Mouse (Mus musculus) neural tube, embryonic 15.5 days (tissue): Measurements from ENCODE around the gene Srsf7. TPM values are rescaled to one million over a fixed set of nuclear protein-coding genes. Genes with fewer than 3 reads are reported as not detected.

Experiments used
- ATAC-seq: fragments of 200-750 bp; cut with Nextera tagmentation; 2 replicates; pipeline ENCODE4 v1.8.0; 2017; ENCODE audit warnings: mild to moderate bottlenecking, moderate TSS enrichment, moderate library complexity; ENCODE audit not compliant: low FRiP score
- H3K27ac ChIP-seq: fragments of 300-500 bp; sonication (generic); replicated peaks from 2 replicates; pipeline ENCODE4 v1.5.1; 2015; ENCODE audit warnings: mild to moderate bottlenecking, inconsistent platforms
- H3K27me3 ChIP-seq: fragments of 300-500 bp; sonication (generic); replicated peaks from 2 replicates; pipeline ENCODE4 v1.6.1; 2015; ENCODE audit warnings: inconsistent platforms
- H3K36me3 ChIP-seq: fragments of 300-500 bp; sonication (generic); 2 replicates; pipeline ENCODE4 v1.6.1; 2015; ENCODE audit warnings: inconsistent platforms
- H3K4me1 ChIP-seq: fragments of 300-500 bp; sonication (generic); 2 replicates; pipeline ENCODE4 v1.6.1; 2015; ENCODE audit warnings: inconsistent platforms
- H3K4me2 ChIP-seq: fragments of 300-500 bp; sonication (generic); 2 replicates; pipeline ENCODE4 v1.6.1; 2015; ENCODE audit warnings: inconsistent platforms, mild to moderate bottlenecking, moderate library complexity
- H3K4me3 ChIP-seq: fragments of 300-500 bp; sonication (generic); replicated peaks from 2 replicates; pipeline ENCODE4 v1.5.1; 2015; ENCODE audit warnings: mild to moderate bottlenecking, inconsistent platforms
- H3K9ac ChIP-seq: fragments of 300-500 bp; sonication (generic); replicated peaks from 2 replicates; pipeline ENCODE4 v1.6.1; 2015; ENCODE audit warnings: mild to moderate bottlenecking, inconsistent platforms
- H3K9me3 ChIP-seq: fragments of 300-500 bp; sonication (generic); replicated peaks from 2 replicates; pipeline ENCODE4 v1.6.1; 2016; ENCODE audit warnings: inconsistent platforms
- WGBS: fragments of 180-500 bp; shearing (Covaris S2); methylation state at CpG from one replicate; pipeline ENCODE4 v1.1.7; 2015; ENCODE audit warnings: mixed read lengths; 5-methylcytosine and 5-hydroxymethylcytosine counted together
- polyA plus RNA-seq: library from polyadenylated mRNA; unstranded; fragments of >200 nt; fragmentation: Nextera tagmentation; extraction: Ambion mirVana; gene quantifications from 2 replicates; pipeline ENCODE4 v1.2.1, GENCODE M21; 2015

Gene Srsf7
- 356 and 410 TPM in 2 replicates for polyA plus RNA-seq

- no peaks in the 10 kb centered on the region for H3K9me3 ChIP-seq
- H3K4me3 ChIP-seq = peak within 1 kb of the TSS; percentile 93
- ATAC-seq = peak; percentile 92
- H3K9ac ChIP-seq = peak within 1 kb of the TSS; percentile 99
- peaks cover 22% of the 10 kb centered on the region for H3K36me3 ChIP-seq
- WGBS = under 1% methylated on average over 81 of the region's 95 CpGs
- peak within 1 kb of the TSS; percentile 89 for H3K4me2 ChIP-seq
- H3K4me1 ChIP-seq = peaks cover 18% of the 10 kb centered on the region
- peak within 1 kb of the TSS; percentile 100 for H3K27ac ChIP-seq
- H3K27me3 ChIP-seq = no peaks in the 10 kb centered on the region
Observed at GRCm38 (mm10) chr17:80206671-80207581, at the start of gene Srsf7, which contains the start of gene Ttc39d. Gene Srsf7, minus strand, starts transcription at chr17:80207307. Gene Ttc39d, plus strand, starts transcription at chr17:80207460.

GRCm38 (mm10) chr17:80255208-80255607, 48.1 kb upstream of the Srsf7 start:
- no peak overlapping the region for H3K4me3 ChIP-seq
- H3K36me3 ChIP-seq = peaks cover 98% of the 10 kb centered on the region
- no peak overlapping the region for H3K27ac ChIP-seq
- H3K9ac ChIP-seq = no peak overlapping the region
- H3K4me1 ChIP-seq = no peaks in the 10 kb centered on the region
- WGBS = 73% methylated on average over 13 of the region's 13 CpGs
- ATAC-seq = no peak
- no peak overlapping the region for H3K4me2 ChIP-seq
- H3K27me3 ChIP-seq = no peaks in the 10 kb centered on the region
- no peaks in the 10 kb centered on the region for H3K9me3 ChIP-seq

- Histone ChIP-seq H3K4me2 (no peak overlapping the region), H3K9ac (no peak overlapping the region), H3K4me3 (no peak overlapping the region), H3K36me3 (peaks cover 98% of the 10 kb centered on the region), H3K4me1 (no peaks in the 10 kb centered on the region), H3K9me3 (no peaks in the 10 kb centered on the region), H3K27ac (no peak overlapping the region), H3K27me3 (no peaks in the 10 kb centered on the region)
- ATAC-seq = no peak
- over 99% methylated on average over 5 of the region's 5 CpGs for WGBS
Observed at GRCm38 (mm10) chr17:80254421-80254820, 47.3 kb upstream of the Srsf7 start.

GRCm38 (mm10) chr17:80252757-80253525, 45.8 kb upstream of the Srsf7 start:
- no peak overlapping the region for H3K4me3 ChIP-seq
- peaks cover 98% of the 10 kb centered on the region for H3K36me3 ChIP-seq
- H3K27me3 ChIP-seq = no peaks in the 10 kb centered on the region
- no peak overlapping the region for H3K4me2 ChIP-seq
- H3K27ac ChIP-seq = no peak overlapping the region
- no peaks in the 10 kb centered on the region for H3K4me1 ChIP-seq
- no peak overlapping the region for H3K9ac ChIP-seq
- H3K9me3 ChIP-seq = no peaks in the 10 kb centered on the region
- 94% methylated on average over 13 of the region's 13 CpGs for WGBS
- no peak for ATAC-seq

GRCm38 (mm10) chr17:80243116-80243515, 36.0 kb upstream of the Srsf7 start:
- Histone ChIP-seq H3K36me3 (peaks cover 90% of the 10 kb centered on the region), H3K4me1 (no peaks in the 10 kb centered on the region), H3K4me3 (no peak overlapping the region), H3K27ac (no peak overlapping the region), H3K27me3 (no peaks in the 10 kb centered on the region), H3K4me2 (no peak overlapping the region), H3K9ac (no peak overlapping the region), H3K9me3 (no peaks in the 10 kb centered on the region)
- WGBS = 66% methylated on average over 13 of the region's 13 CpGs
- ATAC-seq = no peak

- no peak overlapping the region for H3K9ac ChIP-seq
- 88% methylated on average over 9 of the region's 9 CpGs for WGBS
- H3K4me1 ChIP-seq = no peaks in the 10 kb centered on the region
- no peak overlapping the region for H3K4me3 ChIP-seq
- H3K27ac ChIP-seq = no peak overlapping the region
- H3K27me3 ChIP-seq = no peaks in the 10 kb centered on the region
- no peaks in the 10 kb centered on the region for H3K9me3 ChIP-seq
- H3K36me3 ChIP-seq = peaks cover 84% of the 10 kb centered on the region
- H3K4me2 ChIP-seq = no peak overlapping the region
- no peak for ATAC-seq
Observed at GRCm38 (mm10) chr17:80241594-80241993, 34.5 kb upstream of the Srsf7 start.

GRCm38 (mm10) chr17:80237475-80237874, 30.4 kb upstream of the Srsf7 start:
- no peak overlapping the region for H3K27ac ChIP-seq
- H3K9ac ChIP-seq = no peak overlapping the region
- no peaks in the 10 kb centered on the region for H3K27me3 ChIP-seq
- no peaks in the 10 kb centered on the region for H3K4me1 ChIP-seq
- no peaks in the 10 kb centered on the region for H3K9me3 ChIP-seq
- H3K36me3 ChIP-seq = peaks cover 50% of the 10 kb centered on the region
- WGBS = 89% methylated on average over 5 of the region's 5 CpGs
- ATAC-seq = no peak
- no peak overlapping the region for H3K4me3 ChIP-seq
- no peak overlapping the region for H3K4me2 ChIP-seq

GRCm38 (mm10) chr17:80236805-80237204, 29.7 kb upstream of the Srsf7 start:
- H3K4me3 ChIP-seq = no peak overlapping the region
- H3K27ac ChIP-seq = no peak overlapping the region
- H3K9ac ChIP-seq = no peak overlapping the region
- H3K27me3 ChIP-seq = no peaks in the 10 kb centered on the region
- no peaks in the 10 kb centered on the region for H3K9me3 ChIP-seq
- H3K4me1 ChIP-seq = no peaks in the 10 kb centered on the region
- peaks cover 44% of the 10 kb centered on the region for H3K36me3 ChIP-seq
- ATAC-seq = no peak
- no peak overlapping the region for H3K4me2 ChIP-seq
- 95% methylated on average over 3 of the region's 3 CpGs for WGBS

- Histone ChIP-seq H3K4me2 (no peak overlapping the region), H3K9ac (no peak overlapping the region), H3K27me3 (no peaks in the 10 kb centered on the region), H3K27ac (no peak overlapping the region), H3K4me3 (no peak overlapping the region), H3K9me3 (no peaks in the 10 kb centered on the region), H3K4me1 (no peaks in the 10 kb centered on the region), H3K36me3 (peaks cover 34% of the 10 kb centered on the region)
- no peak for ATAC-seq
- WGBS = 90% methylated on average over 3 of the region's 3 CpGs
Observed at GRCm38 (mm10) chr17:80235477-80235876, 28.4 kb upstream of the Srsf7 start.

- Histone ChIP-seq H3K4me2 (no peak overlapping the region), H3K36me3 (peaks cover 24% of the 10 kb centered on the region), H3K9me3 (no peaks in the 10 kb centered on the region), H3K4me3 (no peak overlapping the region), H3K27me3 (no peaks in the 10 kb centered on the region), H3K4me1 (peaks cover 2% of the 10 kb centered on the region; the same call in 1 of the 2 replicates), H3K9ac (no peak overlapping the region), H3K27ac (no peak overlapping the region)
- ATAC-seq = no peak
- WGBS = 88% methylated on average over 7 of the region's 7 CpGs
Observed at GRCm38 (mm10) chr17:80234376-80234775, 27.3 kb upstream of the Srsf7 start.

- Histone ChIP-seq H3K9me3 (no peaks in the 10 kb centered on the region), H3K9ac (no peak overlapping the region), H3K4me2 (no peak overlapping the region), H3K27me3 (no peaks in the 10 kb centered on the region), H3K4me3 (no peak overlapping the region), H3K27ac (no peak overlapping the region), H3K4me1 (peaks cover 7% of the 10 kb centered on the region; the same call in 1 of the 2 replicates), H3K36me3 (peaks cover 20% of the 10 kb centered on the region)
- no peak for ATAC-seq
- WGBS = 95% methylated on average over 5 of the region's 5 CpGs
Observed at GRCm38 (mm10) chr17:80233844-80234243, 26.7 kb upstream of the Srsf7 start.
